Mouse (Mus musculus): ENCODE results near the gene Msmo1.

DNA sequence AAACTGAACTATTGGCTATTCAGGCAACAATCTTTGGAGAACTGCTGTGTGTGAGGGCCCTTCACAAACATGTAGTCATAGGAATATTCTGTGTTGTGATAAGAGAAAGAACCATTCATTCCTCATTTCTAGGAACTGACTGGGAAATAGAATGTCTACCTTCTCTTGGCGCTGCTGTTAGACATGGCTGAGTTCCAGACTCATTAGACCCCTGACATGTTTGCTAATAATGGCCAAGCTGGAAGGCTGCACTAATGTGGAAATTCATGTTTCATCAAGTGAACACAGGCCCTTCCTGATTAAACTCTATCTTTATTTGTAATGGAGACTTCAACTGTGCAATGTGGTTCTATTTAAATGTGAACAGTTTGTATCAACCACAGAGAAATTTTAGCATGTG lies 5.3 kb upstream of the Msmo1 start:
- TF ChIP-seq GATA1 (IDR thresholded peaks at IDR 0.05; ENCODE audit: low read length) (no peak), TAL1 (IDR thresholded peaks at IDR 0.05; ENCODE audit: low read length) (no peak)

Measured in erythroblast, embryonic 14.5 days (primary cell).